Mouse (Mus musculus): ENCODE measurements around the gene Dennd4c. TPM values are rescaled to one million over a fixed set of nuclear protein-coding genes. Genes with fewer than 3 reads are reported as not detected.
"Not testable (repeated sequence)": the region's sequence is repeated elsewhere in the genome, so short reads cannot be mapped to it uniquely, and the experiment has no call there.

The Dennd4c gene
- polyA plus RNA-seq, 1 experiment from 2014 or later, result 5.8 TPM

- no peak overlapping the region for H3K9ac ChIP-seq
- 91% methylated on average over 7 of the region's 7 CpGs for WGBS
- peaks cover 16% of the 10 kb centered on the region; the same call in 1 of the 2 replicates for H3K36me3 ChIP-seq
- no peaks in the 10 kb centered on the region for H3K4me1 ChIP-seq (replicated peaks)
- H3K9me3 ChIP-seq, result no peaks in the 10 kb centered on the region
- H3K4me3 ChIP-seq (replicated peaks), result no peak overlapping the region
- no peak overlapping the region for H3K27ac ChIP-seq
- H3K27me3 ChIP-seq (replicated peaks), result no peaks in the 10 kb centered on the region
- ATAC-seq, result no peak
- H3K4me2 ChIP-seq (replicated peaks), result no peak overlapping the region
Measured at GRCm38 (mm10) chr4:86825143-86825542, 76.8 kb downstream of the Dennd4c start.

GRCm38 (mm10) chr4:86831896-86832295 lies 83.5 kb downstream of the Dennd4c start:
- Histone ChIP-seq H3K4me3 (replicated peaks) (no peak overlapping the region), H3K36me3 (0 out of 2 replicates have a peak, but pooled peaks cover 5% of the 10 kb centered on the region), H3K9me3 (no peaks in the 10 kb centered on the region), H3K4me1 (replicated peaks) (no peaks in the 10 kb centered on the region), H3K9ac (no peak overlapping the region), H3K27ac (no peak overlapping the region), H3K4me2 (replicated peaks) (no peak overlapping the region), H3K27me3 (replicated peaks) (no peaks in the 10 kb centered on the region)
- 88% methylated on average over 2 of the region's 2 CpGs for WGBS
- peak; percentile 58; the same call in 1 of the 2 replicates for ATAC-seq

DNA sequence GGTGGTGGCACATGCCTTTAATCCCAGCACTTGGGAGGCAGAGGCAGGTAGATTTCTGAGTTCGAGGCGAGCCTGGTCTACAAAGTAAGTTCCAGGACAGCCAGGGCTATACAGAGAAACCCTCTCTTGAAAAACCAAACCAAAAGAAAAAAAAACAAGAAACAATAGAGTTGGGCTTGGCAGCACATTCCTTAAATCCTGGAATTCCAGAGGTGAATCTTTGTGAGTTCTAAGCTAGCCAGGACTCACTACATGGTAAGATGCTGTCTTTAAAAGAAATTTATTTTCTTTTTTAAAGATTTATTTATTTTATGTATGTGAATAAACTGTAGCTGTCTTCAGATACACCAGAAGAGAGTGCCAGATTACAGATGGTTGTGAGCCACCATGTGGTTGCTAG lies 92.8 kb downstream of the Dennd4c start:
- WGBS, result 94% methylated on average over 2 of the region's 2 CpGs
- H3K27me3 ChIP-seq (replicated peaks); H3K4me2 ChIP-seq (replicated peaks); H3K27ac ChIP-seq; H3K9me3 ChIP-seq; H3K9ac ChIP-seq; H3K4me3 ChIP-seq (replicated peaks); ATAC-seq; H3K4me1 ChIP-seq (replicated peaks): not testable (repeated sequence)
- peaks cover 10% of the 10 kb centered on the region; the same call in 1 of the 2 replicates for H3K36me3 ChIP-seq

DNA sequence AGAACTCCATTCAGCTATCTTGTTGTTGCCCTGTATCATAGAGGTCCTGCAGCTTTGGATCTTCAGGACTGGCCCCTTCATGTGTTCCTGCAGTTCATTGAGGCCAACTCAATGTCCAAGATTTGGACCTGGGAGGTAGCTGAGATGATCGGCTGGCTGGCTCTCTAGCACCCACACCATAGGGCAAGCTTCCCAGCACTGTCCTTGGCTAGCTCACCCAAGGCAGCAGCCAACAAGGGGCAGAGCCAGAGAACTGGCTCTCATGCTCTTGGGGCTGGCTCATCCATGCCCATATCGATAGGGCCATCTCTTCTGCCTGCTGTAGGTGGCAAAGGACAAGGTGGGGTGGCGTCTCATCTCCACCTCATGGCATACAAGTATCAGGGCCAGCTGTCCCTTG lies 97.0 kb downstream of the Dennd4c start:
- H3K4me3 ChIP-seq (replicated peaks), result no peak overlapping the region
- H3K9me3 ChIP-seq, result no peaks in the 10 kb centered on the region
- no peaks in the 10 kb centered on the region for H3K4me1 ChIP-seq (replicated peaks)
- H3K4me2 ChIP-seq (replicated peaks), result no peak overlapping the region
- H3K36me3 ChIP-seq, result peaks cover 6% of the 10 kb centered on the region
- no peak for ATAC-seq
- no peak overlapping the region for H3K9ac ChIP-seq
- WGBS, result 98% methylated on average over 3 of the region's 3 CpGs
- no peak overlapping the region for H3K27ac ChIP-seq
- H3K27me3 ChIP-seq (replicated peaks), result no peaks in the 10 kb centered on the region

- Histone ChIP-seq H3K27me3 (replicated peaks) (no peaks in the 10 kb centered on the region), H3K4me1 (replicated peaks) (no peaks in the 10 kb centered on the region), H3K9me3 (no peaks in the 10 kb centered on the region), H3K27ac (no peak overlapping the region), H3K36me3 (peaks cover 6% of the 10 kb centered on the region), H3K4me2 (replicated peaks) (no peak overlapping the region), H3K9ac (no peak overlapping the region), H3K4me3 (replicated peaks) (no peak overlapping the region)
- 65% methylated on average over 2 of the region's 2 CpGs for WGBS
- peak; percentile 74 for ATAC-seq
Measured at GRCm38 (mm10) chr4:86847246-86847645, 98.9 kb downstream of the Dennd4c start.

DNA sequence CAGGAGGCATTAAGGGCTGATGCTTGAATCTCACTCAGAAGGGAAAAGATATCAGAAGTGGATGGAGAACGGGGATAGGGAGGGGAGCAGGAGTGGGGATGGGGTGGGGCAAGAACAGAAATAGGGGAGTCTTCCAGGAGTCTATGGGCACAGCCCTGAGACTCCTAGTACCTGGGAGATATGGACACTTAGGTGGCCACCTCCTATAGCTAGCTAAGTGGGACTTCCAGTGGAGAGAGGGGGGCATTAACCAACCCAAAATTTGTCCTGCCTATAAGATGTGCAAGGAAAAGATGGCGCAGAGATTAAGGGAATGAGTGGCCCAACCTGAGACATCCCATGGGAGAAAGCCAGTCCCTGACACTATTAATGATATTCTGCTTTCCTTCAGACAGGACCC lies 103.0 kb downstream of the Dennd4c start:
- H3K4me2 ChIP-seq (replicated peaks), result no peak overlapping the region
- H3K27me3 ChIP-seq (replicated peaks), result no peaks in the 10 kb centered on the region
- WGBS, result 80% methylated on average over 2 of the region's 2 CpGs
- ATAC-seq, result no peak
- H3K9me3 ChIP-seq, result no peaks in the 10 kb centered on the region
- H3K9ac ChIP-seq, result no peak overlapping the region
- no peaks in the 10 kb centered on the region for H3K4me1 ChIP-seq (replicated peaks)
- H3K27ac ChIP-seq, result no peak overlapping the region
- H3K4me3 ChIP-seq (replicated peaks), result no peak overlapping the region
- H3K36me3 ChIP-seq, result peaks cover 5% of the 10 kb centered on the region

DNA sequence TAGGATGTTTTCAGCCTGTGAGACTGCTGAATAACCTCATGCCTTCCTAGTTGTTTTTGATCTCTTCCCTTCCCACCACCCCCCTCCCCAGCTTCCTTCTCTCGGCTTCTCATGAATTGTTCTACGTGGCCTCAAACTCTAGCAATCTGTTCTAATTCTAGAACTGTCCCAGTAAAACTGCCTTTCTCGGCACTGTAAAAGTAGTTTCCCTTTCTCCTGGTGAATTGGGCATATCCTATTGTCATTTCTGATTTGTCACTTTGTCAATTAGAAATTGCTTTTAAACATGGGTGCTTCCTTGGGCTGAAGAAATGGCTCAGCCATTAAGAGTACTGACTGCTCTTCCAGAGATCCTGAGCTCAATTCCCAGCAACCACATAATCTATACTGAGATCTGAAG lies 103.7 kb downstream of the Dennd4c start:
- Histone ChIP-seq H3K4me3 (replicated peaks) (no peak overlapping the region), H3K9me3 (no peaks in the 10 kb centered on the region), H3K27me3 (replicated peaks) (no peaks in the 10 kb centered on the region), H3K36me3 (peaks cover 5% of the 10 kb centered on the region; the same call in 1 of the 2 replicates), H3K4me2 (replicated peaks) (no peak overlapping the region), H3K9ac (no peak overlapping the region), H3K27ac (no peak overlapping the region), H3K4me1 (replicated peaks) (no peaks in the 10 kb centered on the region)
- 54% methylated on average over 3 of the region's 3 CpGs for WGBS
- ATAC-seq, result no peak

- H3K27ac ChIP-seq, result no peak overlapping the region
- 84% methylated on average over 4 of the region's 4 CpGs for WGBS
Measured at GRCm38 (mm10) chr4:86852813-86853590, 104.6 kb downstream of the Dennd4c start.

GRCm38 (mm10) chr4:86856304-86857112 lies 108.2 kb downstream of the Dennd4c start:
- Histone ChIP-seq H3K9ac (peak overlapping the region; percentile 97), H3K27me3 (replicated peaks) (no peaks in the 10 kb centered on the region), H3K4me2 (replicated peaks) (peak overlapping the region; percentile 86), H3K36me3 (peaks cover 5% of the 10 kb centered on the region; the same call in 1 of the 2 replicates), H3K4me1 (replicated peaks) (no peaks in the 10 kb centered on the region), H3K9me3 (no peaks in the 10 kb centered on the region), H3K27ac (peak overlapping the region; percentile 94), H3K4me3 (replicated peaks) (peak overlapping the region; percentile 76)
- WGBS, result under 1% methylated on average over 50 of the region's 50 CpGs
- no peak; the same call in 1 of the 2 replicates for ATAC-seq

More at GRCm38 (mm10) chr4:86852813-86853590, 104.6 kb downstream of the Dennd4c start:
- Histone ChIP-seq H3K9ac (no peak overlapping the region), H3K4me2 (replicated peaks) (no peak overlapping the region), H3K27me3 (replicated peaks) (no peaks in the 10 kb centered on the region), H3K4me3 (replicated peaks) (no peak overlapping the region), H3K4me1 (replicated peaks) (no peaks in the 10 kb centered on the region), H3K9me3 (no peaks in the 10 kb centered on the region), H3K36me3 (peaks cover 5% of the 10 kb centered on the region; the same call in 1 of the 2 replicates)
- ATAC-seq, result no peak

GRCm38 (mm10) chr4:86857113-86858069 lies 109.0 kb downstream of the Dennd4c start, which contains the start of gene Rps6:
TSS of gene Rps6 (minus strand) at chr4:86857412.
- Histone ChIP-seq H3K4me1 (replicated peaks) (no peaks in the 10 kb centered on the region), H3K27ac (peak within 1 kb of the TSS; percentile 94), H3K9ac (peak within 1 kb of the TSS; percentile 97), H3K9me3 (no peaks in the 10 kb centered on the region), H3K4me3 (replicated peaks) (peak within 1 kb of the TSS; percentile 76), H3K4me2 (replicated peaks) (peak within 1 kb of the TSS; percentile 86), H3K27me3 (replicated peaks) (no peaks in the 10 kb centered on the region), H3K36me3 (peaks cover 5% of the 10 kb centered on the region; the same call in 1 of the 2 replicates)
- WGBS, result under 1% methylated on average over 68 of the region's 68 CpGs
- peak; percentile 98 for ATAC-seq

DNA sequence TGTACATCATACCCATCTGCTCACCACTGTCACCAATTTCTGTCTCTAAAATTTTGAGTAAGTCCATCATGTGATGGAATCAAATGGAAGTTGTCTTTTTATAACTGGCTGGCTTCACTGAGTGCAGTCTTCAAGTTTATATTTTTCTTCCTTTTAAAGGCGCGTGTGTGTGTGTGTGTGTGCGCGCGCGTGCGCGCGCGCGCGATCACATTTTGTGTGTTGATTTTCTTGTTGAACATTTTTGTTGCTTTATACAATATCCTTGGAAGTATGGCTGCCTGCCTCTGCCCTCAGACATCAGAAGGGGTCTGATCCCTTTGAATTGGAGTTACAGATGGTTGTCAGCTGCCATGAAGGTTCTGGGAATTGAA lies 109.7 kb downstream of the Dennd4c start:
- H3K9me3 ChIP-seq, result no peaks in the 10 kb centered on the region
- H3K4me2 ChIP-seq (replicated peaks), result peak overlapping the region; percentile 86
- WGBS, result 48% methylated on average over 12 of the region's 12 CpGs
- peak overlapping the region; percentile 76 for H3K4me3 ChIP-seq (replicated peaks)
- H3K27me3 ChIP-seq (replicated peaks), result no peaks in the 10 kb centered on the region
- no peak for ATAC-seq
- no peaks in the 10 kb centered on the region for H3K4me1 ChIP-seq (replicated peaks)
- peaks cover 5% of the 10 kb centered on the region; the same call in 1 of the 2 replicates for H3K36me3 ChIP-seq
- H3K27ac ChIP-seq, result no peak overlapping the region
- H3K9ac ChIP-seq, result peak overlapping the region; percentile 97

All from intestine, embryonic 15.5 days (tissue).